Mouse (Mus musculus) E14TG2a.4 (cell line): ENCODE results near the gene Ctcf.

Source experiments
- CTCF ChIP-seq: conservative IDR thresholded peaks from 2 replicates; pipeline ENCODE4 v1.5.1; 2014; ENCODE audit warnings: low read length
- POU5F1 ChIP-seq: IDR thresholded peaks from 2 replicates; pipeline ENCODE4 v1.6.1; 2014; ENCODE audit warnings: low read length, borderline replicate concordance

- TF ChIP-seq CTCF (no peak), POU5F1 (no peak)
Observed at GRCm38 (mm10) chr8:105685325-105685724, 49.0 kb downstream of the Ctcf start.
